Mouse (Mus musculus) limb, embryonic 14.5 days (tissue): Measurements from ENCODE around the gene Lgmn. TPM values are rescaled to one million over a fixed set of nuclear protein-coding genes. Genes with fewer than 3 reads are reported as not detected.
A peak's percentile ranks its signal among the peaks of the same experiment; 100 is the strongest.

Source experiments
- ATAC-seq: fragments of 200-750 bp; cut with Nextera tagmentation; 2 replicates; pipeline ENCODE4 v1.8.0; 2017; ENCODE audit warnings: low read depth, moderate number of reproducible peaks, moderate TSS enrichment; ENCODE audit not compliant: low FRiP score
- DNase-seq: peaks from one replicate; pipeline ENCODE4 v3.0.0-alpha.2; 2015; ENCODE audit warnings: low spot score
- H3K27ac ChIP-seq: fragments of 300-500 bp; sonication (generic); replicated peaks from 2 replicates; pipeline ENCODE4 v1.5.1; 2014; ENCODE audit warnings: low read depth, mild to moderate bottlenecking, low read length, moderate library complexity, mixed read lengths
- H3K27me3 ChIP-seq: fragments of 300-500 bp; sonication (generic); 2 replicates; pipeline ENCODE4 v1.6.1; 2014; ENCODE audit warnings: low read length, mixed read lengths; ENCODE audit not compliant: control insufficient read depth, insufficient read depth
- H3K36me3 ChIP-seq: fragments of 300-500 bp; sonication (generic); 2 replicates; pipeline ENCODE4 v1.6.1; 2014; ENCODE audit warnings: mild to moderate bottlenecking, low read length, moderate library complexity, mixed read lengths; ENCODE audit not compliant: control insufficient read depth, insufficient read depth
- H3K4me1 ChIP-seq: fragments of 300-500 bp; sonication (generic); 2 replicates; pipeline ENCODE4 v1.6.1; 2014; ENCODE audit warnings: antibody characterized with exemption, low read length, mixed read lengths; ENCODE audit not compliant: control insufficient read depth, insufficient read depth
- H3K4me2 ChIP-seq: fragments of 300-500 bp; sonication (generic); replicated peaks from 2 replicates; pipeline ENCODE4 v1.6.1; 2014; ENCODE audit warnings: low read depth, mild to moderate bottlenecking, low read length, moderate library complexity; ENCODE audit not compliant: severe bottlenecking
- H3K4me3 ChIP-seq: fragments of 300-500 bp; sonication (generic); replicated peaks from 2 replicates; pipeline ENCODE4 v1.5.1; 2014; ENCODE audit warnings: low read length
- H3K9ac ChIP-seq: fragments of 300-500 bp; sonication (generic); 2 replicates; pipeline ENCODE4 v1.6.1; 2014; ENCODE audit warnings: mild to moderate bottlenecking, low read depth, low read length, moderate library complexity; ENCODE audit not compliant: severe bottlenecking
- H3K9me3 ChIP-seq: fragments of 300-500 bp; sonication (generic); 2 replicates; pipeline ENCODE4 v1.6.1; 2016; ENCODE audit warnings: low read length; ENCODE audit not compliant: control insufficient read depth
- POLR2A ChIP-seq: fragments of 200-500 bp; IDR thresholded peaks from 2 replicates; pipeline ENCODE4 v1.8.0; 2012; ENCODE audit warnings: inconsistent platforms, mild to moderate bottlenecking, moderate library complexity, borderline replicate concordance; ENCODE audit not compliant: insufficient read depth, insufficient read length; ENCODE audit errors: extremely low read depth
- WGBS: fragments of 180-500 bp; shearing (Covaris S2); extraction: QIAGEN DNeasy Blood & Tissue Kit; methylation state at CpG from one replicate; pipeline ENCODE4 v1.1.7; 2014; 5-methylcytosine and 5-hydroxymethylcytosine counted together
- polyA plus RNA-seq, 2 experiments: library from polyadenylated mRNA; depleted of rRNA in 1 of 2; stranded (reverse) in 1 of 2; unstranded in 1 of 2; fragments of >200 nt; fragmentation: Nextera tagmentation in 1 of 2; extraction: Ambion mirVana in 1 of 2; gene quantifications; 2 replicates each; pipeline versions ENCODE4 v1.2.1 to v1.2.3; 2012 to 2014

The Lgmn gene
- polyA plus RNA-seq, 2 experiments, result 78.7 to 105 TPM

GRCm38 (mm10) chr12:102350997-102351396 lies 88.6 kb downstream of the Lgmn start:
- DNase-seq, result no peak
- WGBS, result 95% methylated on average over 1 of the region's 1 CpGs
- ATAC-seq, result no peak
- no peak overlapping the region for H3K27ac ChIP-seq
- H3K4me2 ChIP-seq, result no peak overlapping the region
- H3K9me3 ChIP-seq, result no peaks in the 10 kb centered on the region
- no peaks in the 10 kb centered on the region for H3K4me1 ChIP-seq
- H3K27me3 ChIP-seq, result no peaks in the 10 kb centered on the region
- no peak overlapping the region for H3K4me3 ChIP-seq
- no peak for TF ChIP-seq POLR2A
- no peaks in the 10 kb centered on the region for H3K36me3 ChIP-seq
- no peak overlapping the region for H3K9ac ChIP-seq

GRCm38 (mm10) chr12:102348447-102348846 lies 91.2 kb downstream of the Lgmn start:
- Histone ChIP-seq H3K36me3 (no peaks in the 10 kb centered on the region), H3K9me3 (no peaks in the 10 kb centered on the region), H3K9ac (no peak overlapping the region), H3K4me3 (no peak overlapping the region), H3K4me1 (peaks cover 3% of the 10 kb centered on the region; the same call in 1 of the 2 replicates), H3K27ac (no peak overlapping the region), H3K27me3 (no peaks in the 10 kb centered on the region), H3K4me2 (no peak overlapping the region)
- DNase-seq, result no peak
- 77% methylated on average over 6 of the region's 6 CpGs for WGBS
- no peak for TF ChIP-seq POLR2A
- no peak for ATAC-seq

GRCm38 (mm10) chr12:102346507-102346906 lies 93.1 kb downstream of the Lgmn start:
- no peak for TF ChIP-seq POLR2A
- Histone ChIP-seq H3K4me1 (peaks cover 3% of the 10 kb centered on the region; the same call in 1 of the 2 replicates), H3K9ac (no peak overlapping the region), H3K27me3 (no peaks in the 10 kb centered on the region), H3K9me3 (no peaks in the 10 kb centered on the region), H3K36me3 (no peaks in the 10 kb centered on the region), H3K4me3 (no peak overlapping the region), H3K27ac (no peak overlapping the region), H3K4me2 (no peak overlapping the region)
- peak; percentile 35 for DNase-seq
- ATAC-seq, result no peak
- 22% methylated on average over 1 of the region's 1 CpGs for WGBS

GRCm38 (mm10) chr12:102345031-102345815 lies 94.4 kb downstream of the Lgmn start:
- ATAC-seq (peak; percentile 30; the same call in 1 of the 2 replicates), DNase-seq (no peak)
- Histone ChIP-seq H3K4me1 (peaks cover 3% of the 10 kb centered on the region; the same call in 1 of the 2 replicates), H3K27ac (no peak overlapping the region), H3K27me3 (no peaks in the 10 kb centered on the region), H3K9ac (no peak overlapping the region), H3K9me3 (no peaks in the 10 kb centered on the region), H3K4me3 (no peak overlapping the region), H3K4me2 (no peak overlapping the region), H3K36me3 (no peaks in the 10 kb centered on the region)
- WGBS, result 26% methylated on average over 14 of the region's 14 CpGs
- TF ChIP-seq POLR2A, result no peak

Other genes with a start within 250 kb of the Lgmn start
- gene Rin3, start 156.8 kb downstream of the Lgmn start, polyA plus RNA-seq (2012; rRNA removed), result 10.0 and 11.9 TPM in 2 replicates
- gene Rin3, start 156.8 kb downstream of the Lgmn start, polyA plus RNA-seq (2014; fragmentation: Nextera tagmentation; extraction: Ambion mirVana), result 9.4 and 10.8 TPM in 2 replicates
- 26.6 and 34.9 TPM in 2 replicates for gene Golga5, start 29.3 kb upstream of the Lgmn start, polyA plus RNA-seq (2012; rRNA removed)
- gene Golga5, start 29.3 kb upstream of the Lgmn start, polyA plus RNA-seq (2014; fragmentation: Nextera tagmentation; extraction: Ambion mirVana), result 41.6 and 42.3 TPM in 2 replicates
- 0.08 and 0.45 TPM in 2 replicates for gene Chga, start 115.2 kb upstream of the Lgmn start, polyA plus RNA-seq (2012; rRNA removed)
- gene Chga, start 115.2 kb upstream of the Lgmn start, polyA plus RNA-seq (2014; fragmentation: Nextera tagmentation; extraction: Ambion mirVana), result 0.23 and 0.44 TPM in 2 replicates